Mouse (Mus musculus) liver, embryonic 12.5 days (tissue): ENCODE results near the gene Pdss2. TPM values are rescaled to one million over a fixed set of nuclear protein-coding genes. Genes with fewer than 3 reads are reported as not detected.

Experiments
- ATAC-seq: fragments of 200-750 bp; cut with Nextera tagmentation; 2 replicates; pipeline ENCODE4 v1.8.0; 2017; ENCODE audit warnings: moderate number of reproducible peaks, mild to moderate bottlenecking, moderate library complexity
- H3K27ac ChIP-seq: fragments of 300-500 bp; sonication (generic); 2 replicates; pipeline ENCODE4 v1.5.1; 2016; ENCODE audit warnings: mild to moderate bottlenecking
- H3K27me3 ChIP-seq: fragments of 300-500 bp; sonication (generic); replicated peaks from 2 replicates; pipeline ENCODE4 v1.6.1; 2016; ENCODE audit warnings: mild to moderate bottlenecking, moderate library complexity
- H3K36me3 ChIP-seq: fragments of 300-500 bp; sonication (generic); 2 replicates; pipeline ENCODE4 v1.6.1; 2016; ENCODE audit warnings: mild to moderate bottlenecking, moderate library complexity
- H3K4me1 ChIP-seq: fragments of 300-500 bp; sonication (generic); 2 replicates; pipeline ENCODE4 v1.6.1; 2016
- H3K4me2 ChIP-seq: fragments of 300-500 bp; sonication (generic); 2 replicates; pipeline ENCODE4 v1.6.1; 2016; ENCODE audit warnings: mild to moderate bottlenecking, moderate library complexity
- H3K4me3 ChIP-seq: fragments of 300-500 bp; sonication (generic); 2 replicates; pipeline ENCODE4 v1.5.1; 2016; ENCODE audit warnings: mild to moderate bottlenecking, moderate library complexity
- H3K9ac ChIP-seq: fragments of 300-500 bp; sonication (generic); 2 replicates; pipeline ENCODE4 v1.6.1; 2016; ENCODE audit warnings: mild to moderate bottlenecking, moderate library complexity
- H3K9me3 ChIP-seq: fragments of 300-500 bp; sonication (generic); replicated peaks from 2 replicates; pipeline ENCODE4 v1.6.1; 2016; ENCODE audit warnings: mild to moderate bottlenecking, moderate library complexity
- WGBS: fragments of 180-500 bp; shearing (Covaris S2); methylation state at CpG from one replicate; pipeline ENCODE4 v1.1.7; 2016; ENCODE audit not compliant: insufficient replicate concordance; 5-methylcytosine and 5-hydroxymethylcytosine counted together
- polyA plus RNA-seq: library from polyadenylated mRNA; unstranded; fragments of >200 nt; fragmentation: Nextera tagmentation; extraction: Ambion mirVana; gene quantifications from 2 replicates; pipeline ENCODE4 v1.2.1, GENCODE M21; 2016

Pdss2 gene
- polyA plus RNA-seq, 1 experiment from 2014 or later, result 10.2 TPM

- no peaks in the 10 kb centered on the region for H3K9me3 ChIP-seq
- H3K36me3 ChIP-seq, result 0 out of 2 replicates have a peak, but pooled peaks cover 2% of the 10 kb centered on the region
- H3K4me3 ChIP-seq, result no peak overlapping the region
- no peak overlapping the region for H3K27ac ChIP-seq
- ATAC-seq, result no peak
- WGBS, result 83% methylated on average over 6 of the region's 6 CpGs
- no peaks in the 10 kb centered on the region for H3K27me3 ChIP-seq
- H3K4me2 ChIP-seq, result no peak overlapping the region
- H3K9ac ChIP-seq, result no peak overlapping the region
- no peaks in the 10 kb centered on the region for H3K4me1 ChIP-seq
These were observed 141.7 kb downstream of the Pdss2 start for GRCm38 (mm10) chr10:43362947-43363346.

- 0 out of 2 replicates have a peak, but pooled peaks cover 2% of the 10 kb centered on the region for H3K36me3 ChIP-seq
- no peaks in the 10 kb centered on the region for H3K4me1 ChIP-seq
- H3K4me2 ChIP-seq, result no peak overlapping the region
- no peaks in the 10 kb centered on the region for H3K27me3 ChIP-seq
- no peaks in the 10 kb centered on the region for H3K9me3 ChIP-seq
- 85% methylated on average over 5 of the region's 5 CpGs for WGBS
- no peak for ATAC-seq
- H3K4me3 ChIP-seq, result no peak overlapping the region
- no peak overlapping the region for H3K27ac ChIP-seq
- no peak overlapping the region for H3K9ac ChIP-seq
These were observed 142.2 kb downstream of the Pdss2 start for GRCm38 (mm10) chr10:43363431-43363851.

- no peaks in the 10 kb centered on the region for H3K9me3 ChIP-seq
- H3K4me1 ChIP-seq, result no peaks in the 10 kb centered on the region
- WGBS, result 85% methylated on average over 4 of the region's 4 CpGs
- H3K9ac ChIP-seq, result no peak overlapping the region
- H3K4me2 ChIP-seq, result no peak overlapping the region
- H3K36me3 ChIP-seq, result 0 out of 2 replicates have a peak, but pooled peaks cover 2% of the 10 kb centered on the region
- H3K27me3 ChIP-seq, result no peaks in the 10 kb centered on the region
- no peak overlapping the region for H3K27ac ChIP-seq
- ATAC-seq, result no peak
- no peak overlapping the region for H3K4me3 ChIP-seq
These were observed 144.6 kb downstream of the Pdss2 start for GRCm38 (mm10) chr10:43365909-43366308.

- 0 out of 2 replicates have a peak, but pooled peaks cover 2% of the 10 kb centered on the region for H3K36me3 ChIP-seq
- no peak overlapping the region for H3K9ac ChIP-seq
- no peak overlapping the region for H3K4me2 ChIP-seq
- ATAC-seq, result no peak
- no peaks in the 10 kb centered on the region for H3K9me3 ChIP-seq
- no peaks in the 10 kb centered on the region for H3K4me1 ChIP-seq
- 82% methylated on average over 5 of the region's 5 CpGs for WGBS
- H3K4me3 ChIP-seq, result no peak overlapping the region
- H3K27ac ChIP-seq, result no peak overlapping the region
- no peaks in the 10 kb centered on the region for H3K27me3 ChIP-seq
These were observed 147.3 kb downstream of the Pdss2 start for GRCm38 (mm10) chr10:43368611-43369010.

- H3K36me3 ChIP-seq, result no peaks in the 10 kb centered on the region
- no peak overlapping the region for H3K27ac ChIP-seq
- H3K4me1 ChIP-seq, result no peaks in the 10 kb centered on the region
- H3K9ac ChIP-seq, result no peak overlapping the region
- no peaks in the 10 kb centered on the region for H3K9me3 ChIP-seq
- WGBS, result 76% methylated on average over 7 of the region's 7 CpGs
- no peak overlapping the region for H3K4me3 ChIP-seq
- no peak for ATAC-seq
- H3K4me2 ChIP-seq, result no peak overlapping the region
- no peaks in the 10 kb centered on the region for H3K27me3 ChIP-seq
These were observed 151.0 kb downstream of the Pdss2 start for GRCm38 (mm10) chr10:43372315-43372714.

GRCm38 (mm10) chr10:43373035-43373434, 151.7 kb downstream of the Pdss2 start:
- Histone ChIP-seq H3K9me3 (no peaks in the 10 kb centered on the region), H3K27me3 (no peaks in the 10 kb centered on the region), H3K4me2 (no peak overlapping the region), H3K36me3 (no peaks in the 10 kb centered on the region), H3K9ac (no peak overlapping the region), H3K27ac (no peak overlapping the region), H3K4me3 (no peak overlapping the region), H3K4me1 (no peaks in the 10 kb centered on the region)
- no peak for ATAC-seq
- WGBS, result 82% methylated on average over 9 of the region's 9 CpGs

GRCm38 (mm10) chr10:43373666-43374065, 152.4 kb downstream of the Pdss2 start:
- WGBS, result 87% methylated on average over 12 of the region's 12 CpGs
- H3K4me3 ChIP-seq, result no peak overlapping the region
- H3K9ac ChIP-seq, result no peak overlapping the region
- H3K27me3 ChIP-seq, result no peaks in the 10 kb centered on the region
- ATAC-seq, result no peak
- H3K4me1 ChIP-seq, result no peaks in the 10 kb centered on the region
- no peaks in the 10 kb centered on the region for H3K9me3 ChIP-seq
- no peak overlapping the region for H3K4me2 ChIP-seq
- H3K36me3 ChIP-seq, result no peaks in the 10 kb centered on the region
- H3K27ac ChIP-seq, result no peak overlapping the region

GRCm38 (mm10) chr10:43375286-43375685, 154.0 kb downstream of the Pdss2 start:
- no peak overlapping the region for H3K4me2 ChIP-seq
- no peak overlapping the region for H3K4me3 ChIP-seq
- ATAC-seq, result no peak
- H3K27ac ChIP-seq, result no peak overlapping the region
- H3K4me1 ChIP-seq, result peaks cover 5% of the 10 kb centered on the region; the same call in 1 of the 2 replicates
- 75% methylated on average over 4 of the region's 4 CpGs for WGBS
- H3K27me3 ChIP-seq, result no peaks in the 10 kb centered on the region
- H3K9me3 ChIP-seq, result no peaks in the 10 kb centered on the region
- no peaks in the 10 kb centered on the region for H3K36me3 ChIP-seq
- H3K9ac ChIP-seq, result no peak overlapping the region

- H3K9me3 ChIP-seq, result no peaks in the 10 kb centered on the region
- WGBS, result 76% methylated on average over 8 of the region's 8 CpGs
- H3K36me3 ChIP-seq, result no peaks in the 10 kb centered on the region
- no peak overlapping the region for H3K4me2 ChIP-seq
- H3K9ac ChIP-seq, result no peak overlapping the region
- peaks cover 5% of the 10 kb centered on the region; the same call in 1 of the 2 replicates for H3K4me1 ChIP-seq
- no peak overlapping the region for H3K4me3 ChIP-seq
- H3K27ac ChIP-seq, result no peak overlapping the region
- H3K27me3 ChIP-seq, result no peaks in the 10 kb centered on the region
- no peak for ATAC-seq
These were observed 155.5 kb downstream of the Pdss2 start for GRCm38 (mm10) chr10:43376749-43377148.

- H3K4me2 ChIP-seq, result no peak overlapping the region
- no peaks in the 10 kb centered on the region for H3K27me3 ChIP-seq
- no peaks in the 10 kb centered on the region for H3K9me3 ChIP-seq
- H3K4me3 ChIP-seq, result no peak overlapping the region
- no peak overlapping the region for H3K27ac ChIP-seq
- H3K4me1 ChIP-seq, result peaks cover 12% of the 10 kb centered on the region; the same call in 1 of the 2 replicates
- H3K36me3 ChIP-seq, result no peaks in the 10 kb centered on the region
- 30% methylated on average over 5 of the region's 5 CpGs for WGBS
- no peak for ATAC-seq
- H3K9ac ChIP-seq, result no peak overlapping the region
These were observed 157.0 kb downstream of the Pdss2 start for GRCm38 (mm10) chr10:43378279-43378678.

GRCm38 (mm10) chr10:43378732-43379644, 157.7 kb downstream of the Pdss2 start:
- H3K9ac ChIP-seq, result no peak overlapping the region
- no peak overlapping the region for H3K27ac ChIP-seq
- H3K4me3 ChIP-seq, result no peak overlapping the region
- peaks cover 13% of the 10 kb centered on the region; the same call in 1 of the 2 replicates for H3K4me1 ChIP-seq
- 68% methylated on average over 15 of the region's 15 CpGs for WGBS
- no peaks in the 10 kb centered on the region for H3K9me3 ChIP-seq
- no peak for ATAC-seq
- no peaks in the 10 kb centered on the region for H3K27me3 ChIP-seq
- no peaks in the 10 kb centered on the region for H3K36me3 ChIP-seq
- no peak overlapping the region for H3K4me2 ChIP-seq

- Histone ChIP-seq H3K27me3 (no peaks in the 10 kb centered on the region), H3K27ac (no peak overlapping the region), H3K4me2 (no peak overlapping the region), H3K4me1 (peaks cover 27% of the 10 kb centered on the region), H3K9ac (no peak overlapping the region), H3K4me3 (no peak overlapping the region), H3K9me3 (no peaks in the 10 kb centered on the region), H3K36me3 (no peaks in the 10 kb centered on the region)
- 76% methylated on average over 3 of the region's 3 CpGs for WGBS
- ATAC-seq, result peak; percentile 63
These were observed 161.4 kb downstream of the Pdss2 start for GRCm38 (mm10) chr10:43382660-43383059.
